Mouse (Mus musculus): Measurements from ENCODE around the gene Rrbp1.
A peak's percentile ranks its signal among the peaks of the same experiment; 100 is the strongest.

The Rrbp1 gene

GRCm38 (mm10) chr2:143917622-143918021 lies 93.4 kb downstream of the Rrbp1 start:
- no peak for DNase-seq (ENCODE audit: low spot score in 2 of 2)

- peak in 1 of 2 experiments; percentile 57 for DNase-seq (ENCODE audit: low spot score in 2 of 2)
Measured at GRCm38 (mm10) chr2:143916229-143916628, 94.8 kb downstream of the Rrbp1 start.

DNA sequence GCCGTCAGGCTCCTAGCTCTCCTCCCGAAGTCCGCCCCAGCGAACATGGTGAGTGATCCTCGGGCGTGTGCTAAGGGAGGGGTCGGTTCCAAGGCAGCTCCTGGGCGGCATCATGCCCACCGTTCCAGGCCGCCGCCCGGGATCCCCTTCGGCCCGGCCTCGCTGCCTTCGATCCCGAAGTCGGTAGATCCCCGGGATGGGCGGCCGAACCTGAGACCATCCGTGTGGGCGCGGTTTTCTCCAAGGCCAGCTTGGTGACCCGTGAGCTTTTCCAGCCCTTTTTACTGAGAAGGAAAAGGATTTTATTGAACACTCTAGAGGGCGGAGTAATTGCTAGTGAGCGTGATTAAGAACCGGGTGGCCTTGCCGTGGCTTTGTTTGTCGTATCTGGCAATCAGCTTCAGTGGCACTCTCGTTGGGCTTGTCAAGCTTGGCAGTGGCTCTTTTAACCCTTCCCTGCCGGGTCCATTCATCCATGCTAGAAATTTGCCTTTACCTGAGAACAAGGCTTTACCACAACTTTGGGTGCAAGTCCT lies 95.4 kb downstream of the Rrbp1 start:
- DNase-seq (ENCODE audit: low spot score in 2 of 2), result peak; percentile 71 to 72

DNA sequence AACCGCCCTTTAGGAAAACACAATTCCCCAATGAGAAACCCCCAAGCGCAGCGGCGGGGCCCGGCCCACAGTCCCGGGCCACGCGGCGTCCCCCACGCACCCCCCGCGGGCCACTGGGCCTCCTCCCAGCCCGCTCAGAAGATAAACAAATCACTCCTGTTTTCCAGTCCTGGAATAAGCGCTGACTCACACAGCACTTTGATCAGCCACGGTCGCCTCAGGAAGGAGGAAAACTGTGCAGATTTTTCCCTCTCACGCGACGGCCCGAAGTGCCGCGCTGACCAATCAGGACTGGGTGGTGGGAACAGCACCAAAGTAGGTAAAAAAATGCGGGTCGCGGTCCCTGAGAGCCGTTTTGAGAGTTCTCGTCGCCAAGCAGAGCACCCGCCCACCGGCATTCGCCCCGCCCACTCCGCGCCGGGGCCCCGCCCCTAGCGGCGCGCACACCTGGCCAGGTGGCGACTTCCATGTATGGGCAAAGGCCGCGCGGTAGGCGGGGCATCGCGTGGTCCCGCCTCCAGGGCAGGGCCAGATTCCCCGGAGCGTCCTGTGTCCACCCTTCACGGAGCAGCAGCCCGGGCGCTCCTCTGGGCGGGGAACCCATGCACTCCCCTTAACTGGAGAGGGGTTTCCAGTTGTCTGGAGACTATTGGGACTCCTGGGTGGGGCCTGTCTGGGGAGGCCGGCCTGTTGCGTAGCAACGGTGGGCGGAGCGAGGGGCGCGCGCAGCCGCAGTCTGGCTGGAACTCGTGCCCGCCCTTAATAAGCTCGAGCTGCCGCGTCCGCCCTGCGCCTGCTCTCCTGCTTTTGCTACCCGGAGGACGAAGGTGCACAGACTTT lies 96.1 kb downstream of the Rrbp1 start, which contains the start of gene Dstn:
Gene Dstn, plus strand, starts transcription at position 561 of the 840 bp plus-strand sequence.
- peak; percentile 96 to 97 for DNase-seq (ENCODE audit: low spot score in 2 of 2)

DNA sequence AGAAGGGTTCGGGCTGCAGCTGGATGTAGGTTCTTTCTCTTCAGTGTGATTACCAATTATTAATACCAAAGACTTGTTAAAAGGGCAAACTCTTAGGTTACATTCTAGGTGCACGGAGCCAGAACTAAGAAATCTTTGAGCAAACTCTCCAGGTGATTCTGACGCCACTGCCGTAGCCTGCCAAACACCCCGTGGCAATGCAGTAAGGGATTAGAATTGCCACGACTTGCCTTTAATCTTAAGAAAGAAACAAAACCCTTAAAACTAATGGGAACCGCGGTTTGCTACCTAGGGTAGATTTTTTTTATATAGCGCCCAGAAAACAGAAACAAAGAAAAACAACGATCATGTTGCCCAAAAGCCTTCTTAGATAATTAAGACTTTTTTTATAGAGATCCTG lies 96.8 kb downstream of the Rrbp1 start:
- DNase-seq (ENCODE audit: low spot score in 2 of 2), result no peak

- no peak for DNase-seq (ENCODE audit: low spot score in 2 of 2)
Measured at GRCm38 (mm10) chr2:143912199-143912598, 98.9 kb downstream of the Rrbp1 start.

DNA sequence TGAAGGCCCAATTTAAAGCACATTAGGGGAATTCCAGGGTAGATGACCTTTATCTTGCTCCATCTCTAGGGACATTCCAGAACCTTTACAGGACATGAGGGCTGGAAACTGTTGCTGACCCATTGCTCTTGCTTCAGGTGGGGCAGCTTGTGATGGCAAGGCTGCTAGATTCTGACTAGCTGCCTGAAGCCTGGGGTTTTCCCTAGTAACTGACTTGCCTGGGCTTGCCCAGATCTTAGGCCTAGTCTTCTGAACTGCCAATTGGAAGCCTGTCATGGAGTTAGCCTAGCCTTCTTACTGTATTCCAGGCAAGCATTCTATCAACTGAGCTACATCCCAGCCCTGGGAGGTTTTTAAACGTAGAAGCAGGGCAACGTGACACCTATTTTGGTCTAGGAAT lies 101.8 kb downstream of the Rrbp1 start:
- no peak for DNase-seq (ENCODE audit: low spot score in 2 of 2)

DNA sequence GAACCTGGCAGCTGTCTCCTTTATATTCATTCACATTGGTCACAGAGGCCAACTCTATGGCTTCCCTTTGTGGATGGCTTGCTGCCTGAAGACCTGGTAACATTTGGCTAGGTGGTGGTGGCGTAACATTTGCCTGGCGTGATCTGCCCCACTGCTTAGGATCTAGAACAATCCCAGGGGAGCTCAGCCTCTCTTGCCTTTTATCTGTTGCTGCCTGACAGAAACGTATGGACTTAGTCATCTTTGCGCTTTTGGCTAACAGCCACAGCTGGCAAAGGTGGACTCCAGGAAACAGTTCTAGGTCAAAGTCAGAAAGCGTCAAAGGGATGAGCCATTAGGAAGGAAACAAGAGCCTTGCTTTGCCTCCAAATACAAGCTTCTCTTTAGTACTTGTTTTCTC lies 106.2 kb downstream of the Rrbp1 start:
- DNase-seq (ENCODE audit: low spot score in 2 of 2), result no peak

DNA sequence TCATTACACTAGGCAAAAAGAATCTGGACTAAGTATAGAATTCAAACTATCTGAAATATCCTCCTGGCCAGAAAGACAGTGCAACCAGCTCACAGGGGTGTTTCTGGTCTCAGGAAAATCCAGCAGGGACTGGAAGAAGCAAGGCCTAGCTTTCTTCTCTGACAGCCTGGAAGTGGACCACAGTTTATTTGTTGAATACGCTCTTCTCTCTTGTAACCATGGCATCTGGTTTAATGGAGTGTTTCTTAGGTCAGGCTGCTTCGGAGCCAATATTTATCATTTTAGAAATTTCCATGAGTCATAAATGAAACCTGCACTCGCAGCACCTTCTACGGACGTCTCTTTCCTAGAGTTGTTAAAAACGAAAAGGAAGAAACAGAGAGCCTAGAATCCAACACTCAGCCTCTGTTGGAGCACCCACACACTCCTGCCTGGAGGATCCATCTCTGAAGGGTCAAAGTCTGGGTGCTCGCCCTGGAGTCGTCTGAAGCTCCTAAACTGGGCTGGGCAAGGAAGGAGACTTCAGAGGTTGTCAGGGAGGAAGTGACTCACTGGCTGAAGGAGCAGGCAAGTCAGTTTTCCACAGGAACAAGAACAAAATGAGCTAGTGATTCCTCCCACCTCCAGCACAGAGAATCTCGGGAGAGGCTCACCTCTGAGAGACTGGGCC lies 107.6 kb downstream of the Rrbp1 start:
- DNase-seq (ENCODE audit: low spot score in 2 of 2), result no peak

DNA sequence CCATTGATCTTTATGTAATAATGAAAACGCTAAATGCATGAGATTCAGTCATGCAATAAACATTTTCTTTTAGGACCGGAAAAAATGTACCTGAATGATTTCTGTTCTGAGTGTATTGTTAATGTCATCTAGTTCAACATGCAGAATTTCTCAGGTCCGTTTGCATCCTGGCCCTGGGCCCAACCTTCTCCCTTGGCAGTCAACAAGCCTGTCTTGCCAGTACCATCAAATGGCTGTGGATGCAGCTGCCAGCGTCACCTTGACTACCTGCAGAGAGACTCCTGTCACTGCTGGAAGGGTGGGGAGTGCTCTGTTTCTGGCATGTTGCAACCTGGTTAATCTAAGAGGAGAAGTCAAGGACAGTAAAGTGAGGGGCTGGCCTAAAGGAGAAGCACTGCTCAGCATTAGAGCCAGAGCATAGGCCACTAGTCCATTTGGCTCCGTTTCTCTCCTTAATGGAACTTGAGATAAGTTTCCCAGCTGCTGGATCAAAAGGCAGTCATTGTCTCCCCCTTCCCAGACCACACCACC lies 110.2 kb downstream of the Rrbp1 start:
- DNase-seq (ENCODE audit: low spot score in 2 of 2), result no peak

DNA sequence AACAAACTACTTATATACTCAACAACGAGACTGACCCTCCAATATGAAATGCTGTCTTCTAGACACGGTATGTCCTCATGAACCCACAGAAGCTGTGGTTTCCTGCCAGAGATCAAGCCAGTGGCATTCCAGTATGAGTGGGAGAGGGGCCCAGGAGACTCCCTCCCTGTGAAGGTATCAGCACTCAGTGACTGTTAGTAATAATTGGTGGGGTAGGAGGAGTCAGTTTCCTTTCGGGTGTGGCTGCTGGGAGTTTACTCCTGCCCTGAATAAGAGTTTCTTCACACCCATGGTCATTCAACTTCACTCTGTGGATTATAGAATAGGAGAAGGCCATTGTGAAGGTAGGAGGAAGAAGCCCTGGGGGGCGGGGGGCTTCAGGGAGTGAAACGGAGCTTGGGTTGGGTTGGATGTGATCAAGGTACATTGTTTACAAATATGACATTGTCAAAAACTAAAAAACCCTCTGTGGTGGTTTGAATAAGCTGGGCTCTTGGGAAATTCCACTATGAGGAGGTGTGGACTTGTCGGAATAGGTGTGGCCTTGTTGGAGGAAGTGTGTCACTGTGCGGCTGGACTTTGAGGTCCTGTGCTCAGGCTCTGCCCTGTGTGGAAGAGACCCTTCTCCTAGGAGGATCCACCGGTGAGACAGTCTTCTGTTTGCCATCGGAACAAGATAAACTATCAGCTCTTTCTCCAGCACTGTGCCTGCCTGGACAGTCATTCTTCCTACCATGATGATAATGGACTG lies 111.4 kb downstream of the Rrbp1 start:
- no peak for DNase-seq (ENCODE audit: low spot score in 2 of 2)

Data from right cerebral cortex, postnatal 10 days (tissue).